Mouse (Mus musculus) gastrocnemius, adult 8-10 months (tissue): ENCODE measurements around the gene Rpl13. TPM values are rescaled to one million over a fixed set of nuclear protein-coding genes. Genes with fewer than 3 reads are reported as not detected.
"Not testable (repeated sequence)": the region's sequence is repeated elsewhere in the genome, so short reads cannot be mapped to it uniquely, and the experiment has no call there.

ENCODE experiments used
- DNase-seq, 2 experiments: peaks; one replicate each; pipeline ENCODE4 v3.0.0; 2022; ENCODE audit warnings: low spot score in 2 of 2
- total RNA-seq, 4 experiments: library from RNA; stranded (reverse); gene quantifications; 2 replicates each; pipeline ENCODE4 v1.2.4; 2022

Rpl13 gene
- 100 to 1,000 TPM; 382 to 564 (median 462) TPM for total RNA-seq

DNA sequence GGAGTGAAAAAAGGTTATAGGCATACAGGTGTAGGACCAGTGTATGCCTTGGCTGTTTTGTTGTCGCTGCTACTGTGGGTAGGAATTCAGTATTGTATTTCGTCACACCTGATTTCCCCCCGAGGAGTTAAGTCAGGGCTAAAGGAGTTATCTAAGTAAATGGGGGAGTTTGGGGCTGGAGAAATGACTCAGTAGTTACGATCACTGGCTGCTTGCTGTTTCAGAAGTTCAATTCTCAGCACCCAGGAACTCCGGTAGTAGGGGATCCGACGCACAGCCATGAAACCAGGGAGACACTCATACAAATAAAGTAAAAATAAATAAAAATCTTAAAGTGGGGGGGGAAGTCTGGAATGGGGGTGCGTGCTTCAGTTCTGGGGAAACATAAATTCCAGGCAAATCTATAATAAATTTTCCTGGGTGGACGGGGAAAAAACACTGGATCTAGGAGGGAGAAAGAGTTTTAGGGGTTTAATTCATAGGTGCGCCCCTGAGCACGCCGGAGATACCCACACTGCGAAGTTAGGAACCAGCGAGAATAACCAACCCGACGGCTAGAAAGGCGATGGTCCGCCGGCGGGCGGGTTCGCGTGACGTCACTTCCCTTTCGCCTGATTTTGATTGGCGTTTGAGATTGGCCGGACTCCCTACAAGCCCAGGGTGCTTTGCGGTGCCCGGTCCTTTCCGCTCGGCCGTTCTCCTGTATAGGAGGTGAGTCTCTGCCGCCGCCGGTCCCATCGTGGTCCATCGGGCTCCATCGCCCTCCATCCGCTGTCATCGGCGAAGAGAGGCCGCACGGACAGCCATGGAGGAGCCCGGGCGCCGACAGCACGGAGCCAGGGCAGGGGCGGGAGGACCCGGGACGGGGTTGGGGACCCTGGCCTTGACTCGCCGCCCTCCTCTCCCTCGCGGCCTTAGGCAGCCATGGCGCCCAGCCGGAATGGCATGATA, at the start of gene Rpl13:
Rpl13 (plus strand) TSS at position 616 of the 951 bp plus-strand sequence.
- DNase-seq: peak; percentile 94 to 95

DNA sequence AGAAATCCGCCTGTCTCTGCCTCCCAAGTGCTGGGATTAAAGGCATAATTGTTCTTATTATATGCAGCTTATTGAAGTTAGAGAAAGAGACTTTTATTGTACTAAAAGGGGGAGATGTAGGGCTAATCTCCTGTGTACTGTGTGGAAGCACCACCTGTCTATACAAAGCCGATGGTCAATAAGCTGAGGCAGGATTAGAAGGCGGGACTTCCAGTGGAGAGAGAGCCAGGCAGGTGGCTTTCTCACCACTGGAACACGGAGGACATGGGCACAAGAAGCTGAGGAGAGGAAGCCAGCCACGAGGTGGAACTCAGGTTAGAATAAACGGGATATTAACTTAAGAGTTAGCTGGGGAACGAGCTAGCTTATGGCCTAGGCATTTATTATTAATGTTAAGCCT, 39.4 kb upstream of the Rpl13 start, which contains the start of gene Spg7:
Spg7 (plus strand) TSS at position 222 of the 400 bp plus-strand sequence.
- DNase-seq: no peak

DNA sequence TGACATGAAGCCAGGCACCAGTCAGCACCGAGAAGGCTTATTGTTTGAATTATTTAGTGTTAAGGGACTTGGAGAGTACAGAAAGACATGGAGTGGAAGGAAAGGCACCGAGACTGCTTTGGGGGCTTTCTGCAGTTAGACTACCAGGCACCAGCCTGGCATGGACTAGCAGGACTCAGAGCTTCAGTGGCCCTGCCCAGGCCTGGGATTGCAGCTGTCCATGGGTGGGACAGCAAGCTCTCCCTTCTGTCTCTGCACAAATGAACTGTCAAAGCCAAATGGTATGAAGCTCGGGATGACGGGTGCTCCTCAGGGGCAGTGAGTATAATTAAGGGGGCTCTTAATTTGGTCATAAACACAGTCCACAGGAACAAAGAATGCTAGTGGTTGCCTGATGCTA, 38.1 kb upstream of the Rpl13 start:
- DNase-seq: no peak

DNA sequence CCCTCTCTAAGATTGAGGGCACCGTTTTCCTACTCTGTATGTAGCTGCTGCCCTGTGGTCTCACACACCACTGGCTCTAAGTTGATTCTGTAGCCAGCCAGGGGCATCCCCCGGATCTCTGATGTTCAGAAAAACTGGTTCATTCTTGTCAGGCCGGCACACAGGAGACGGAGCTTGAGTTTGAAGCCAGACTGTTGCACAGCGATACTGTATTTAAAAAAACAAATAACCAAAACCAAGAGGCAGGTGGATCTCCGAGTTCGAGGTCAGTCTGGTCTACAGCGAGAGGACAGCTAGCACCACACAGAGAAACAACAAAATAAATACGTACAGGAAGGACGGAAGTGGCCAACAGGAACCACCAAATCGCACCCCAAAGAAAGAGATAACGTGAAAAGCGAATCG, 37.3 kb upstream of the Rpl13 start:
- no peak for DNase-seq

DNA sequence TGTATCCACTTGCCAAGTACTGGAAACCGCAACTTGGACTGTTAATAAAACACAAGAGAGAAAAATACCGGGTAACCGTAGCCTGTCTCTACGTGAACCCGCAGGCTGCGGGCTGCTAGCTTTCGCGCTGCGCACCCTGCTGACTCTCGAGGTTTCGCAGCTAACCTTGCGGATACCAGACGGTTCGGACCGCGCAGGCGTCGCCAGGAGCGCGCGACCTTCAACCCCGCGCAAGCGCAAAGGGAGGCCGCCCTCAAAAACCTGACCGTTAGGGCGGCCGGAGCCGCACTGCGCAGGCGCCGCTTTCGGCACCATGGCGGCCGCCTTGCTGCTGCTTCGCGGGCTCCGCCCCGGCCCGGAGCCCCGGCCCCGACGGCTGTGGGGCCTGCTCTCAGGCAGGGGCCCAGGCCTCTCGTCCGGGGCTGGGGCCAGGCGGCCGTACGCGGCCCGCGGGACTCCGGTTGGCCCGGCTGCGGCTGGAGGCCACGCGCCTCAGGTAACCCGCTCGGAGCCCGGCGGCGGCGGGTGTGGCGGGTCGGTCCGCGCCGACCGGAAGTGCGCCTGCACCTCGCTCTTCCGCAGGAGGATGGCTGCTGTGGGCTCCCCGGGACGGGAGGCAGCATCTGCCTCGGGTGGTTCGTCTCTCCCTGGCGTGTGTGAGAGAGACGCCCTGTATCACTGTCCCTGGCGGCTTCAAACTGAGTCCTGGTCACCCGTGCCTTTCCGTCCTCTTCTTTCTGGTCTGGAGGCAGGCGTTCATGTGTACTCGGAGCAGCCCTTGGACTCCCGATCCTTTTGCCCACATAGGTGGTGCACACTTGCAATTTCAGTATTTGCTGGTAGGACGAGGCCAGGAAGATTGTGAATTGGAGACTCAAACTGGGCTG, 36.7 kb upstream of the Rpl13 start:
- DNase-seq: peak; percentile 84 to 93

DNA sequence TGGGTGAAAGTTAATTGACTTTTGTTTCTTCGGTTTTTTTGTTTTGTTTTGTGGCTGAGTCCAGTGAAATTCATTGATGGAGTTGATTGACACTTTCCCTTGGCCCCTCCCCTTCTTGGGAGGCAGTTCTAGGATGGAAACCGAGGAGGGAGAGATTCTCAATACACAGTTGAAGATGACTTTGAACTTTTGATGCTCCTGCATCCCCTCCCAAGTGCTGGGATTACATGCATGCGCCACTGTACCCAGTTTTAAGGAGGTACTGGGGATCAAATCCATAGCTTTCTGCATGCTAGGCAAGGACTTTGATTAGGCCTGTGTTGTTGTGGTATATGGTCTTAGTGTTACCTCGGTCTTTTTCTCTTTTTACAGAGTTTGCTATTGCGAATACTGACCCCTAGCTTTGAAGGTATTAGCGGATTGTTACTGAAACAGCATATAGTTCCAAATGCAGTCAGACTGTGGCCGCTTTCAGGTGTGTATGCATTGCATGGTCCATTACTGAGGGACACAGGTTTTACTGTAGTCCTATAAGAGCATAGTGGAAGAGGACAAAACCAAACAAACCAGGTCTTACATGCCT, 36.0 kb upstream of the Rpl13 start:
- DNase-seq: no peak

DNA sequence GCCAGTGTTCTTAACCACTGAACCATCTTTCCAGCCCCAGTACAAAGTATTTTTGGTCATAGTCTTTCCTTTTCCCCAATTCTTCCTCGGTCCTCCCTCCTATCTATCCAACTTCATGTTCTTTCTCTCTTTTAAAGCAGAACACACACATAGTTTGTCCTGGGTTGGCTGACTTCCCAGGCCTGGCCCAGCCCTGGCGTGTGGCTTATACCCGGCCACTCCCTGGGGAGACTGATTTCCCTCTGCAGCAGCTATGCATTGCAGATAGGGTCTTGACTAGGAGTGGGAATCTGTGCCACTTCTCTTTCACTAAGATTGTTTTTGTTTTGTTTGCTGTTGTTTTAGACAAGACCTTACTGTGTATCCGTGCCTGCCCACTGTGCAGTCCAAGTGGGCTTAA, 31.0 kb upstream of the Rpl13 start:
- no peak for DNase-seq

DNA sequence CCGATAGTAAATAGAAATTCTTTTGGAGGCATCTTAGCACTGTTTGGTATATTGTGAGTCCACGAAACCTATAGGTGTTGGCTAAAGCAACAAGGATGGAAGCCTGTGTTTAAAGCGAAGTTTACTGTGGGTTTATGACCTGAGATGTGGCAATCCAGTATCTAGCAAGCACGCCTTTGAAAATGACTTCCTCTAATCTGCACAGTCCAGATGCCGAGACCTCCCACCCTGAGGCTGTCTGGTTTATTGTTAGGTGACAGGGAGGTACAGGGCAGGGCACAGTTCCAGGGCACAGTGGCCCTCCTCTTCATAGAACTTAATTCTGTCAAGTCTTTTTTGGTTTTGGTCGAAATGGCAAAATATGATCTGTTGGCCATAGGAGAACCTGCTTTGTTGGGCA, 24.9 kb upstream of the Rpl13 start:
- no peak for DNase-seq

DNA sequence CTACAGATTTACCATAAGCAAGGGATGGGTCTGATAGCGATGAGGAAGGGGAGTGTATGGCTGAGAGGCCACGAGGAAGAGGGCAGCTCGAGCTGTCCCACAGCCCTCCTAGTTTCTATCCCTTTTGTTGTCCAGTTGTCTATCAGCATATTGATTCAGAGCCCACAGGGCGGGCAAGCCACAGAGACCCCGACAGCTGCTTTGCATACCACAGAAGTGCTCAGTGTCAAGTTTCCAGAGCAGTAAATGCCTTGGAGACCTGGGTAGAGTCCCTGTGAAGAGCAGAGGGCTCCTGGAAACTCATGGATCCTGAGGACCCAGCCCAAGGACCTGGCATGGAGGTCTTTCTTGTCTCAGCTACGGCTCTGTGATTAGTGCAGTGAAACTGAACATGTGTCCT, 19.2 kb upstream of the Rpl13 start:
- no peak for DNase-seq

DNA sequence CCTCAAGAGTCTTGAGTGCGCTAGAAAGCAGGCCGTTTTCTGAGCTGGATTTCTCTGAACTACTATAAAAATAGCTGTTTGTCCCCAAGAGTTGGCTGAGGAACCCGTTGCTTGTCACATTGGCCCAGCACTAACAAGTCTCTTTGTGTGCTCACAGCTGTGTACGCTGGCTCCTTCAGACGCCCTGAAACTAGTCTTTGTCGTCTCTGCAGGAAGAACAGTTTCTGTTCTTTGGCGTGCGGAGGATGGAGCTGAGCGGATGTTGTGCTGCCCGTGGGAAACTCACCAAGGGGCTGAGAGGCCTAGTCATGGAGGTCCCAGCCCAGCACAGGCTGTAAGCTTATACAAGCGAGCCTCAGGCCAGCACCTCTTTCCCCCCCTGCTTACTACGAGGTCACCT, 18.5 kb upstream of the Rpl13 start:
- DNase-seq: no peak

DNA sequence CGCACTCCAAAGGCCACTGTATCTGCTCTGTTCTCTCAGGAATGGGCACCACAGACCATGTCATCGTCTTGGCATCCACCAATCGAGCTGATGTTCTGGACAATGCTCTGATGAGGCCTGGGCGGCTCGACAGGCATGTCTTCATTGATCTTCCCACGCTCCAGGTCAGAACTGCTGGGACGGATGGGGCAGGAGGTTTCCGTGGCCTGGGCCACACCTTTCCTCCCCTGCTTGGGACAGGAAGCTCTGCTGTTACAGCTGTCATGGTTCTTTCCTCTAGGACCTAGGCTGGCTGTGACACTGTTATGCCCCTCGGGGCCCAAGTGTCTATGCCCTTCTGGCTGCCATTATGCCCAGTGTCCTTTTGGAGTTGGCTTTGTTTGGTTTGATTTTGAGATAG, 14.9 kb upstream of the Rpl13 start:
- DNase-seq: no peak

DNA sequence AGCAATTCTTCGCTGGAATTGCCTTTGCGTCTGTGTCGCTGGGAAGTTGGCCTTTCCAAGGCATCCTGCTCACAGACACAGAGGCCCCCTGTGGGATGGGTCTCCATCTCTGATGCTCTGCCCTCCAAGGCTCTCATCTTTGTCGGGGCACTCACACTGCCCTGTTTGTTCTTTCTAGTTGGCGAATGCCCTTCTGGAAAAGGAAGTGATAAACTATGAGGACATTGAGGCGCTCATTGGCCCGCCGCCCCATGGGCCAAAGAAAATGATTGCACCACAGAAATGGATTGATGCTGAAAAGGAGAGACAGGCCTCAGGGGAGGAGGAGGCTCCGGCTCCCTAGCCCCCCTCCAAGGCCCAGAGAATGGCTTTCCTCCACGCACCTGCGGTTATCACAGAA, 4.9 kb upstream of the Rpl13 start:
- DNase-seq: no peak

DNA sequence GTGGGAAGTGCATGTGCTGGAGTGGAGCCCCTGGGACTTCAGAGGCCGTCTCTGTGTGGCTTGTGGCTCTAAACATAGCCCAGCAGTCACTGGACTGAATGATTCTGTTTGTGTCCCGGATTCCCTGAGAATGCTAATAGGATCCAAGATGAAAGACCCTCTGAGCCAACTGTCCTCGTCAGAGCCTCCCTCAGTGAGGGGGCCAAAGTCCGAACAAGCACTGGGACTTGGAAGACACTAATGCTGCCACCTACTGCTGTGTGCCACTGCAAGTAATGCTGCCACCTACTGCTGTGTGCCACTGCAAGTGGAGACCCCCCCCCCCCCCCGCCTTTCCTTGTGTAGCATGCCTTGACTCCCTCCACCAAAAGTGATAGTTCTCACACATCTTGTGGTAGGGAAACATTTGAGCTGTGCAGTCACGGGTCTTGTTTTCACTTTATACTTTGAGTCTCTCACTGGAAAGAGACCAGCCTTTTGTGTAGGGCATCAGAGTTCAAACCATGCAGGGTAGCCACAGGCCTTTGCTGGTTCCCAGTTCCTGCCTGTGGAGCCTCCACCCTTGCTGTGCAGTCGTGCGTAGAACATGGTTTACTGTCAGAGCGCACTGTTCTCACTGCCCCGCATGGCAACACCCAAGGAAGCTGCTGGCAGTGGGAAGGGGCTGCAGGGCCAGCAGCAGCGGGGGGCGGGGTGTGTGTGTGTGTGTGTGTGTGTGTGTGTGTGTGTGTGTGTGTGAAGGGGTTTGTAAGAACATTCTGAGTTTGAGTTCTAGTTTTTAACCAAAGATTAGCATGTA, 4.2 kb upstream of the Rpl13 start:
- no peak for DNase-seq

DNA sequence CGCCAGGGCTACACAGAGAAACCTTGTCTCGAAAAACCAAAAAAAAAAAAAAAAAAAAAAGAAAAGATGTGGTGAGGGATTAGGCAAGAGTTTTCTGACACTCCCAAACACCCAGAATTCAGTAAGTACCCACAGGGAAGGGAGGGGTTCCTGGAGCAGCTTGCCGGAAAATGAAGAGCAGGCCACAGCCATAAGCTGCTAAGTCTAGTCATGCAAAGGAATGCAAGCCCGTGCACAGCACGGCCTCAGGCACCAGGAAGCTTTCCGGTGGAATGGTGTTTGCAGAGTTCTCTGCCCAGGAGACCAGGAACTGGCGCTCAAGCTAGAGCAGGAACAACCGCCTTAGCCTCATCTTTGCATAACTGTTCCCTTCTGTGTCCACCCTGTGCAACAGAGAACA, 1.9 kb upstream of the Rpl13 start:
- DNase-seq: no peak

DNA sequence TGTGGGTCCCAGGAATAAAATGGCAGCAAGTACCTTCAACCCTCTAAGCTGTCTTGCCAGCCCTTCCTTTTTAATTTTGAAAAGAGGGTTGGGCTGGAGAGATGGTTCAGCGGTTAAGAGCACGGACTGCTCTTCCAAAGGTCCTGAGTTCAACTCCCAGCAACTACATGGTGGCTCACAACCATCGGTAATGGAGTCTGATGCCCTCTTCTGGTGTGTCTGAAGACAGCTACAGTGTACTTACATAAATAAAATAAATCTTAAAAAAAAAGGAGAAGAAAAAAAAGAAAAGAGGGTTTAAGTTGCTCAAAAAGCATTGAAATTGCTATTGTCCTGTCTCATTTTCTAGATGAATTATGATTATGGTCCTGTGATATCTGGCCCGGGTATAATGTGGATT, 906 bp upstream of the Rpl13 start:
- no peak for DNase-seq

DNA sequence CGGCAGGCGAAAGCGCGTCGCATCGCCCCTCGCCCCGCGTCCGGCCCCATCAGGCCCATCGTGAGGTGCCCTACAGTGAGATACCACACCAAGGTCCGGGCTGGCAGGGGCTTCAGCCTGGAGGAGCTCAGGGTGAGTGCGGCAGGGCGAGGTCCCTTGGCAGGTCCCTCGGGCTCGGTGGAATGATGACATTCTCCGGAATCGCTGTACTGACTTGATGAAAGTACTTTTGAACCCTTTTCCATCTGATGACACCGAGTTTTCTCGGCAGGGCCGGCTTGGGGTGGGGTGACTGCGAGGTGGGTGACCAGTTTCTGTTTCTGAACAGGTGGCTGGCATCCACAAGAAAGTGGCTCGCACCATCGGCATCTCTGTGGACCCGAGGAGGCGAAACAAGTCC, 705 bp downstream of the Rpl13 start:
- not testable (repeated sequence) for DNase-seq

DNA sequence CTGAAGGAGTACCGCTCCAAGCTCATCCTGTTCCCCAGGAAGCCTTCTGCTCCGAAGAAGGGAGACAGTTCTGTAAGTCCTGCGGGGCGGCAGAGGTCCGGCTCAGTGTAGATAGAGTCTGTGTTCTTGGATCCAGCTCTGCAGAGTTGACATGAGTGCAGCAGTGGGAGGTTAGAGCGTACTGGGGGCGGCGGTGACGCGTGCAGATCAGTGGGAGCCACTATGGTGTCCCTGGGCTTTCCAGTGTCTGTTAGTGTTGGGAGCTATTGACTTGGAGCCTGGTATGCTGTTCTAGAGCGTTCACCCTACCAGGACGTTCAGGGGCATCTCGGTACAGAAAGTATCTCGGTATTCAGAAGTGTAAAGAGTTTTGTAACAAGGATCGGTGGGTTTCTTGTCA, 1.1 kb downstream of the Rpl13 start:
- DNase-seq: no peak

DNA sequence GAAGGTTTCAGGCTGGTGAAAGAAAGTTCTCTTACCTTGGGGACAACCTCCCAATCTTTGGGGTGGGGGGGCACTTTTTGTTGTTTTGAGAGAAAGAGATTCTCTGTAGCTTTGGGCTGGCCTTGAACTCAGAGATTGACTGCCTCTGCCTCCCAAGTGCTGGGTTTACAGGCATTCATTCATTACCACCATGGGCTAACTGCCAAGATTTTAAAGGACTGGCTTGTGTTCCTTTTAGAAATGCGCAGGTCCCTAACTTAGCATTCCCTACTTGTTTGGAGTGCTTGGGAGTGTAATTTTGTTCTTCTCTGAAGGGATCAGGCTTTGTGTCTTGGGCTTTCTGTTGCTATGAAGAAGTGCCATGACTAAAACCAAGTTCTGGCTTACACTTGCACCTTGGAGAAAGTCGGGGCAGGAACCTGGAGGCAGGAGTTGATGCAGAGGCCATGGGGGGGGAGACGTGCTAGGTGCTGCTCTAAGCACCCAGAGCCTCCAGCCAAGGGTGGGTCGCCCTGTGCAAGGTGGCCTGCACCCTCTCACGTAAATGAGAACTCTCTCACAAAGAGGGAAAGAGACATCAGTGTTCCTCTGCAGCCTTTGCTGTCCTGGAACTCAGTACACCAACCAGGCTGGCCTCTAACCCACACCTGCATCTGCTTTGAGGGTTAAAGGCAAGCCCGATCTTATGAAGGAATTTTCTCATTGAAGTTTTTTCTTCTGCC, 2.1 kb downstream of the Rpl13 start:
- no peak for DNase-seq

DNA sequence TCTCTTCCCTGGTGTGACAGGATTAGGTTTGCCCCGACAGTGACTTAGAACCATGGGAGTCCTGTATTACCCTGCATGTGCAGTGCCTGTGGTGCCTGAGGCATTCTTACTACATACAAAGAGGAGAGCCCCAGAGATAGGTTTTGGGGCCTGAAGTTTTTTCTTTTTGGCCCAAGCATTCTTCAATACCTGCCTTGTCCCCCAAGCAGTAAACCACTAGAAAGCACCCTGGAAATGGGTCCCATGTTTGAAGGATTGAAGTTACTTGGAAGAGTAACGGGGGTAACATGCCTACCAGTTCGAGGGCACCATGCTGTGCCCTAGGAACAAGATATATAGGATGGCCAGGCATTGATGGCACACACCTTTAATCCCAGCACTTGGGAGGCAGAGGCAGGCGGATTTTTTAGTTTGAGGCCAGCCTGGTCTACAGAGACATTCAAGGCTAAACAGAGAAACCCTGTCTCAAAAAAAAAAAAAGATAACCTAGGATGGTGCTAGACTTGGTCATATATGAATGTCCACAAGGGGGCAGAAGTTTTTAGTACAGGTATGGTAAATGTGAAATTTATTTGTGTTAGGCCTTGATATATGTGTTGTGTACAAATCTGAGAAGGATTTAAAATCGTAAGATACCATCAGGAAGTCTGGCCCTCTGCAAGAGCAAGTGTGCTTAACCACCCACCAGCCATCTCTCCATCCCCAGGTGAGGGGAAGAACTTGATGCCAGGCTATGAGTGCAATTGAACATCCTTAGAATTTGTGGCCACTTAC, 3.6 kb downstream of the Rpl13 start:
- DNase-seq: no peak

DNA sequence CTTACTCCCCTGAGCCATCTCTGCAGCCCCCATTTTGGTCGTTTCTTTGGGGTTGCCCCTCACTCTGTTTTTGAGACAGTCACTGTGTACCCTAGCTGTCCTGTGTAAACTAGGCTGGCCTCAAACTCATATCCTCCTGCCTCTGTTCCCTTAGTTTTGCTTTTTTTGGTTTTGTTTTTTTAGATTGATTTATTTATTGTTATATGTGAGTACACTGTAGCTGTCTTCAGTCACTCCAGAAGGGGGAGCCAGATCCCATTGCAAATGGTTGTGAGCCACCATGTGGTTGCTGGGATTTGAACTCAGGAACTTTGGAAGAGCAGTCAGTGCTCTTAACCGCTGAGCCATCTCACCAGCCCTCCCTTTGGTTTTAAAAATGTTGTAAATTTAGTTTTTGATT, 4.4 kb downstream of the Rpl13 start:
- DNase-seq: no peak
